Mouse (Mus musculus): ENCODE data around the gene Ppil2. TPM values are rescaled to one million over a fixed set of nuclear protein-coding genes. Genes with fewer than 3 reads are reported as not detected.

The Ppil2 gene
- polyA plus RNA-seq, 1 experiment: 84.6 TPM

DNA sequence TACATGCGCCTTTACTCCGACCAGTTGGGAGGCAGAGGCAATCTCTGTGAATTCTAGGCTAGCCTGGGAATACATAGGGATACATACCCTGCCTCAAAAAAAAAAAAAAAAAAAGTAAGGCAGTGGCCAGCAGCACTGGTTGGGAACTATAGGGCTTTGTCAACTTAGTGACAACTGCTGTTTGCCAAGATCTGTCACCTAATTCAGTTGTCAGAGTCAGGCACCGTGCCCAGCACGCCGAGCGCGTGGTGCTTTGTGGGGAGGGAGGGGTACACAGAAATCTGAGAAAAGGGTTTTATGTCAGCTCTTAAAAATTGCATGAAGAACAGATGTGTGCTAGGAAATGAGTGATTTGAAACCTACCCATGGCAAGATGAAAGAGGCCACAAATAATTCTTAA lies 33.0 kb downstream of the Ppil2 start:
- no peak for DNase-seq (ENCODE audit: low read depth in 1 of 2, low spot score in 2 of 2)
- no peak overlapping the region for H3K4me3 ChIP-seq (ENCODE audit: extremely low read depth, insufficient read depth, insufficient read length)
- peaks cover 6% of the 10 kb centered on the region for H3K36me3 ChIP-seq (ENCODE audit: control insufficient read depth, insufficient read depth, low read length)
- 92% methylated on average over 7 of the region's 7 CpGs for WGBS
- H3K27ac ChIP-seq (ENCODE audit: insufficient read depth, low read length): no peak overlapping the region
- TF ChIP-seq POLR2A (IDR thresholded peaks at IDR 0.05; ENCODE audit: low read depth, low read length) (no peak), CTCF (IDR thresholded peaks at IDR 0.05; ENCODE audit: extremely low read depth, insufficient read depth, insufficient read length, insufficient replicate concordance) (no peak)
- H3K27me3 ChIP-seq (ENCODE audit: control insufficient read depth, insufficient read depth, low read length): no peaks in the 10 kb centered on the region
- H3K4me1 ChIP-seq (ENCODE audit: control insufficient read depth, insufficient read depth, insufficient read length): no peaks in the 10 kb centered on the region

DNA sequence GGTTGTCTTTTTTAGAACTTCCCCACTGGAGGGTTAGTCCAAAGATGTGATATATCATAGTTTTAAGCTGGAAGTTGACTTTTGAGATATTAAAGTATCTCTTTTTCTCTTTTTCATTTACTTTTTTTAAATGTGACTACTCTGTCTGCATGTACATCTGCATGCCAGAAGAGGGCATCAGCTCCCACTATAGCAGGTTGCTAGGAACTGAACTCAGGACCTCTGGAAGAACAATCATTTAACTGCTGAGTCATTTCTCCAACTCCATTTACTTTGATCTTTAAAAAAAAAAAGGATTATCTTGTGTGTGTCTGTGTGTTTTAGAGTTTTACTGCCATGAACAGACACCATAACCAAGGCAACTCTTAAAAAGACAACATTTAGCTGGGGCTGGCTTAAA lies 34.2 kb downstream of the Ppil2 start:
- Histone ChIP-seq H3K4me3 (ENCODE audit: extremely low read depth, insufficient read depth, insufficient read length) (no peak overlapping the region), H3K27me3 (ENCODE audit: control insufficient read depth, insufficient read depth, low read length) (no peaks in the 10 kb centered on the region)

DNA sequence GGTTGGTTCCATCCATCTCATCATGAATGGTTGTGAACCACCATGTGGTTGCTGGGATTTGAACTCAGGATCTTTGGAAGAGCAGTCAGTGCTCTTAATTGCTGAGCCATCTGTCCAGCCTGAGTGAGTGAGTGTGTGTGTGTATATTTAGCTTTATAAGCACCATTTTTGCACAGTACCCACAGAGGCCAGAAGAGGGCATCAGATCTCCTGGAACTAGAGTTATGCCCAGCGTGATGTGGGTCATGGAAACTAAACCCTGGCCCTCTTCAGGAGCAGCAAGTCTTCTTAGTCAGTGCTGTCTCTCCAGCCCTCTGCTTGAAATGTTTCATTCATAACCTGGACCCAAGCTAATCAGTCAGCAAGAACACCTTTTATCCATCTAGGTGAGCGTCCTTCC lies 34.8 kb downstream of the Ppil2 start:
- H3K4me1 ChIP-seq (ENCODE audit: control insufficient read depth, insufficient read depth, insufficient read length): no peaks in the 10 kb centered on the region
- no peak for DNase-seq (ENCODE audit: low read depth in 1 of 2, low spot score in 2 of 2)
- no peak overlapping the region for H3K27ac ChIP-seq (ENCODE audit: insufficient read depth, low read length)
- WGBS: 93% methylated on average over 2 of the region's 2 CpGs
- no peaks in the 10 kb centered on the region for H3K27me3 ChIP-seq (ENCODE audit: control insufficient read depth, insufficient read depth, low read length)
- no peak overlapping the region for H3K4me3 ChIP-seq (ENCODE audit: extremely low read depth, insufficient read depth, insufficient read length)
- no peak for TF ChIP-seq POLR2A (IDR thresholded peaks at IDR 0.05; ENCODE audit: low read depth, low read length)
- no peak for TF ChIP-seq CTCF (IDR thresholded peaks at IDR 0.05; ENCODE audit: extremely low read depth, insufficient read depth, insufficient read length, insufficient replicate concordance)
- no peaks in the 10 kb centered on the region for H3K36me3 ChIP-seq (ENCODE audit: control insufficient read depth, insufficient read depth, low read length)

More for the DNA sequence above, 34.2 kb downstream of the Ppil2 start:
- TF ChIP-seq CTCF (IDR thresholded peaks at IDR 0.05; ENCODE audit: extremely low read depth, insufficient read depth, insufficient read length, insufficient replicate concordance): no peak
- TF ChIP-seq POLR2A (IDR thresholded peaks at IDR 0.05; ENCODE audit: low read depth, low read length): no peak
- no peak for DNase-seq (ENCODE audit: low read depth in 1 of 2, low spot score in 2 of 2)
- Histone ChIP-seq H3K36me3 (ENCODE audit: control insufficient read depth, insufficient read depth, low read length) (no peaks in the 10 kb centered on the region), H3K27ac (ENCODE audit: insufficient read depth, low read length) (no peak overlapping the region), H3K4me1 (ENCODE audit: control insufficient read depth, insufficient read depth, insufficient read length) (no peaks in the 10 kb centered on the region)

DNA sequence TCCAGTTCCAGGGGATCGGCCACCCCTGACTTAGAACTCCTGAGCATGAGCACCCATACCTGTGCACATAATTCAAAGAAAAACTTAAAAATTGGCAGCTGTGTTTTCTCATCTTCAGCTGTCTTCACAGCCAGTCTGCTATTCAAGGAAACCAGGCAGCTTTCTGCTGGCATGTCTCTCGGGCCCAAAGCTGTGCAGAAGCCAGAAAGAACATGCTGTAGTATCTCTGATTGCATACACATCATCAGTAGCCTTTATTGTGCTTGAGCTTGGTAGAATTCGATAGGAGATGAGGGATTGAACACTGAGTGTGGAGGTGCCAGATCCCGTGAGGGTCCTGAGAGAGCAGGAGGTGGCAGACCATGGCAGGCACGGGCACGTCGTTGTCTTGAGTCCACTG lies 38.1 kb downstream of the Ppil2 start:
- Histone ChIP-seq H3K27me3 (ENCODE audit: control insufficient read depth, insufficient read depth, low read length) (no peaks in the 10 kb centered on the region), H3K4me1 (ENCODE audit: control insufficient read depth, insufficient read depth, insufficient read length) (0 out of 2 replicates have a peak, but pooled peaks cover 4% of the 10 kb centered on the region), H3K27ac (ENCODE audit: insufficient read depth, low read length) (no peak overlapping the region), H3K36me3 (ENCODE audit: control insufficient read depth, insufficient read depth, low read length) (no peaks in the 10 kb centered on the region), H3K4me3 (ENCODE audit: extremely low read depth, insufficient read depth, insufficient read length) (no peak overlapping the region)
- no peak for DNase-seq (ENCODE audit: low read depth in 1 of 2, low spot score in 2 of 2)
- 91% methylated on average over 7 of the region's 7 CpGs for WGBS
- no peak for TF ChIP-seq CTCF (IDR thresholded peaks at IDR 0.05; ENCODE audit: extremely low read depth, insufficient read depth, insufficient read length, insufficient replicate concordance)
- no peak for TF ChIP-seq POLR2A (IDR thresholded peaks at IDR 0.05; ENCODE audit: low read depth, low read length)

DNA sequence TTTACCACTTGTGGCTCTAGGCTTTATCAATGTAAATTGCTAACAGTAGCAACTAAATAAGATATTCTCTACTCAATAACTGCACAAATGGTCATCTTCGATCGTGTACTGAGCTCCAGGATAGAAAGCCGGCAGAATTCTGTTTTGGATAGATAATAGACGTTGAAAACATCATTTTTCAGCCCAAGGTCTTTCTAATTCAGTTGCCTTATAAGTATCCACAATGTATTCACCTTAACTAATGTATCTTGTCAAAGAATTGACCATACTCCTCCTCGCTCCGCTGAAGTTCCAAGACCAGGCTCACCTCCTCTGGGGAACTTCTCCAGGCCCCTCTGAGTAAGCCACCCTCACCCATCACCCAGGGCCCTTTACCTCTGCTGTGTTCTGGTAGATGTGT lies 40.3 kb downstream of the Ppil2 start:
- Histone ChIP-seq H3K36me3 (ENCODE audit: control insufficient read depth, insufficient read depth, low read length) (no peaks in the 10 kb centered on the region), H3K27ac (ENCODE audit: insufficient read depth, low read length) (no peak overlapping the region), H3K4me1 (ENCODE audit: control insufficient read depth, insufficient read depth, insufficient read length) (0 out of 2 replicates have a peak, but pooled peaks cover 4% of the 10 kb centered on the region), H3K4me3 (ENCODE audit: extremely low read depth, insufficient read depth, insufficient read length) (no peak overlapping the region), H3K27me3 (ENCODE audit: control insufficient read depth, insufficient read depth, low read length) (no peaks in the 10 kb centered on the region)
- no peak for DNase-seq (ENCODE audit: low read depth in 1 of 2, low spot score in 2 of 2)
- TF ChIP-seq CTCF (IDR thresholded peaks at IDR 0.05; ENCODE audit: extremely low read depth, insufficient read depth, insufficient read length, insufficient replicate concordance) (no peak), POLR2A (IDR thresholded peaks at IDR 0.05; ENCODE audit: low read depth, low read length) (no peak)
- 53% methylated on average over 6 of the region's 6 CpGs for WGBS

DNA sequence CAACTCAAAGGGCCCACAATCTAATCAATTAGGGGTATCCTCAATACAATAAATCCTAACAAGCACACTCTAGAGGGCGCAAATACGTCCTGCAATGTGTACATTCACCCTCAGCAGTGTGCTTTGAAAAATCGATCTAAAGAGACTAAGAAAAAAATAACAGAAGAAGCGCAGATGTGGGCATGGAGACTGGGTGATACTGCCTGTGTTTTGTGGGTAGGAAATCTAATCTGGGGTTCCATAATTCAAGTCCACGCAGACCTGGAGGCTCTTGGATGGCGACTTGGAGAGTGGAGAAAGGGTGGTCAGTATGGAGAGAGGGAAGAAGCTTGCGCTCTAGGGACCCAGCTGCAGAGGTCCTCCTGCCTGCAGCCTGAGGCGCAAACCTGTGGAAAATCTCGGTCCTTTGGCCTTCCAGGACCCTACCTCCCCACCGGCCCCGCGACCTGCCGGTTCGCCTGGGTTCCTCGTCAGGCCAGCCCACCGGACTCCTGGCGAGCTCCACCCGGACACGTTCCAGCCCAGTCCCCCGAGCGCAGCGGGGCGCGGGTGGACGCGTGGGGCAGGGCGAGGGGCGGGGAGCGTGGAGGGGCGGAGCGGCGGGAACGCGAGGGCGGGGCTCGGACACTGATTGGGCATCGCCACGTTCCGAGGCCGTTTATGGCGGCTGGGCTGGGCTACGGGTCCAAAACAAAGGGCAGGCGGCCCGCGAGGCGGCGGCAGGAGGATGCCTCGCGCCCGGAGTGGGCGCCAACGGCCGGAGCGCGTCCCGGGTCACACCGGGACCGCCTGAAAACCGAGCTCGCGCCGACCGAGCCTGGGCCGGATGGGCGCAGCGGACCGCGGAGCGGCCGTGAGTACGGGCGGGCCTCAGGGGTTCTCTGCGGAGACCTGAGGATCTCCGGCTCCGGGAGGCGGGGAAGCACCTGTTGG lies 41.3 kb downstream of the Ppil2 start, which contains the start of gene Ypel1:
Ypel1 (plus strand) TSS at position 186 of the 933 bp plus-strand sequence.
- DNase-seq (ENCODE audit: low read depth in 1 of 2, low spot score in 2 of 2): peak; percentile 21 to 77
- Histone ChIP-seq H3K4me3 (ENCODE audit: extremely low read depth, insufficient read depth, insufficient read length) (peak within 1 kb of the TSS; percentile 72), H3K4me1 (ENCODE audit: control insufficient read depth, insufficient read depth, insufficient read length) (0 out of 2 replicates have a peak, but pooled peaks cover 4% of the 10 kb centered on the region), H3K27me3 (ENCODE audit: control insufficient read depth, insufficient read depth, low read length) (no peaks in the 10 kb centered on the region), H3K27ac (ENCODE audit: insufficient read depth, low read length) (0 out of 2 replicates have a peak within 1 kb of the TSS, but pooled peaks have one; percentile 21), H3K36me3 (ENCODE audit: control insufficient read depth, insufficient read depth, low read length) (no peaks in the 10 kb centered on the region)
- TF ChIP-seq CTCF (IDR thresholded peaks at IDR 0.05; ENCODE audit: extremely low read depth, insufficient read depth, insufficient read length, insufficient replicate concordance): no peak
- TF ChIP-seq POLR2A (IDR thresholded peaks at IDR 0.05; ENCODE audit: low read depth, low read length): peak; percentile 20
- under 1% methylated on average over 73 of the region's 76 CpGs for WGBS

DNA sequence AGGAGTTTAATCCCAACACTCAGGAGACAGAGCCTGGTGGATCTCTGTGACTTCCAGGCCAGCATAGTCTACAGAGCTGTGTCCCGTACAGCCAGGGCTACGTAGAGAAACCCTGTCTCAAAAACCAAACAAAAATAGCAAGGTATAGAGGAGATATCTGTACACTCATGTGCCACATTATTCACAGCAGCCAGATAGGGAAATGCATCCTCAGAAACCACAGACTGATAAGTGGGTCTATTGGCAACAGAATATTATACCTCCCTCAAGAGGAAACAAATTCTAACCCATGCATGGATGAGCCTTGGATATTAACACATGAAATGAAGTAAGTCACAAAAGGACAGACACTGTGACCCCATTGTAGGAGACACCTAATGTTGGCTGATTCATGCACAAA lies 43.5 kb downstream of the Ppil2 start:
- H3K4me1 ChIP-seq (ENCODE audit: control insufficient read depth, insufficient read depth, insufficient read length): 0 out of 2 replicates have a peak, but pooled peaks cover 4% of the 10 kb centered on the region
- H3K27me3 ChIP-seq (ENCODE audit: control insufficient read depth, insufficient read depth, low read length): no peaks in the 10 kb centered on the region
- no peak overlapping the region for H3K4me3 ChIP-seq (ENCODE audit: extremely low read depth, insufficient read depth, insufficient read length)
- DNase-seq (ENCODE audit: low read depth in 1 of 2, low spot score in 2 of 2): no peak
- no peak overlapping the region for H3K27ac ChIP-seq (ENCODE audit: insufficient read depth, low read length)
- TF ChIP-seq POLR2A (IDR thresholded peaks at IDR 0.05; ENCODE audit: low read depth, low read length) (no peak), CTCF (IDR thresholded peaks at IDR 0.05; ENCODE audit: extremely low read depth, insufficient read depth, insufficient read length, insufficient replicate concordance) (no peak)
- H3K36me3 ChIP-seq (ENCODE audit: control insufficient read depth, insufficient read depth, low read length): no peaks in the 10 kb centered on the region
- WGBS: 86% methylated on average over 2 of the region's 2 CpGs

All from spleen, adult 2 months (tissue).